Comparison of ENCODE assay signal across 22 mouse cellular contexts in genomic region chr8:61581259-61581658, GRCm38 (mm10).
"Had no signal": no experiment of that assay in that cellular context is flagged by ENCODE, and none has a peak within 500 bp of the region (broad histone marks: within the 10 kb centered on the region; RNA-seq: fewer than 3 reads in every experiment).

No protein-coding gene starts in this region.

- H3K4me1 ChIP-seq: midbrain, embryonic 15.5 days; neural tube, embryonic 12.5 days had no signal

- H3K27me3 ChIP-seq: kidney, embryonic 15.5 days; liver, embryonic 13.5 days; midbrain, embryonic 15.5 days; neural tube, embryonic 12.5 days; neural tube, embryonic 15.5 days had no signal

- H3K36me3 ChIP-seq: kidney, embryonic 15.5 days; liver, embryonic 13.5 days; midbrain, embryonic 15.5 days; neural tube, embryonic 12.5 days; neural tube, embryonic 15.5 days had no signal

- DNase-seq: kidney, adult 8-10 months; kidney, postnatal 10 days; kidney, postnatal 4 days; layer of hippocampus, adult 9-11 months; liver, embryonic 13.5 days; lung, adult 2 months; lung, postnatal 14 days; lung, postnatal 4 days; right cerebral cortex, adult 18-20 months; right cerebral cortex, postnatal 14 days; right cerebral cortex, postnatal 4 days; spleen, adult 18-20 months; thymus, adult 2 months; thymus, postnatal 14 days; thymus, postnatal 4 days had no signal

- H3K4me3 ChIP-seq: kidney, embryonic 15.5 days; layer of hippocampus, adult 2 months; left cerebral cortex, adult 2 months; liver, embryonic 13.5 days; midbrain, embryonic 15.5 days; neural tube, embryonic 12.5 days; neural tube, embryonic 15.5 days had no signal

- ATAC-seq: midbrain, embryonic 15.5 days had no signal

- H3K27ac ChIP-seq: kidney, embryonic 15.5 days; layer of hippocampus, adult 2 months; left cerebral cortex, adult 2 months; liver, embryonic 13.5 days; midbrain, embryonic 15.5 days; neural tube, embryonic 12.5 days; neural tube, embryonic 15.5 days; stomach, postnatal 0 days had no signal
